Mouse (Mus musculus) G1E-ER4 (cell line): ENCODE data around the gene Ubac2. TPM values are rescaled to one million over a fixed set of nuclear protein-coding genes. Genes with fewer than 3 reads are reported as not detected.
A peak's percentile ranks its signal among the peaks of the same experiment; 100 is the strongest.

Experiments
- GATA1 ChIP-seq: IDR thresholded peaks from one replicate; pipeline ENCODE4 v1.8.0; 2012; ENCODE audit warnings: low read length, inconsistent platforms
- polyA plus RNA-seq: library from polyadenylated mRNA; stranded (reverse); fragments of >175 nt; gene quantifications from 2 replicates; pipeline ENCODE4 v1.2.3, GENCODE M21; 2012

Ubac2 gene
- polyA plus RNA-seq, 1 experiment = 67.2 TPM

- TF ChIP-seq GATA1 = no peak
Observed at GRCm38 (mm10) chr14:121954129-121954528, 75.7 kb downstream of the Ubac2 start.

- TF ChIP-seq GATA1 = no peak
Observed at GRCm38 (mm10) chr14:121954608-121955007, 76.2 kb downstream of the Ubac2 start.

- no peak for TF ChIP-seq GATA1
Observed at GRCm38 (mm10) chr14:121955176-121955795, 76.9 kb downstream of the Ubac2 start.

GRCm38 (mm10) chr14:121956291-121956690, 77.9 kb downstream of the Ubac2 start:
- TF ChIP-seq GATA1 = no peak

- peak; percentile 22 for TF ChIP-seq GATA1
Observed at GRCm38 (mm10) chr14:121957176-121957871, 78.9 kb downstream of the Ubac2 start.

- TF ChIP-seq GATA1 = no peak
Observed at GRCm38 (mm10) chr14:121958041-121958750, 79.8 kb downstream of the Ubac2 start.

- TF ChIP-seq GATA1 = no peak
Observed at GRCm38 (mm10) chr14:121958751-121959537, 80.5 kb downstream of the Ubac2 start.

GRCm38 (mm10) chr14:121959538-121959980, 81.1 kb downstream of the Ubac2 start:
- no peak for TF ChIP-seq GATA1

GRCm38 (mm10) chr14:121960031-121960430, 81.6 kb downstream of the Ubac2 start:
- TF ChIP-seq GATA1 = no peak

GRCm38 (mm10) chr14:121960531-121960930, 82.1 kb downstream of the Ubac2 start:
- no peak for TF ChIP-seq GATA1

- no peak for TF ChIP-seq GATA1
Observed at GRCm38 (mm10) chr14:121960997-121961396, 82.6 kb downstream of the Ubac2 start.

- TF ChIP-seq GATA1 = no peak
Observed at GRCm38 (mm10) chr14:121961496-121962127, 83.2 kb downstream of the Ubac2 start.

- TF ChIP-seq GATA1 = no peak
Observed at GRCm38 (mm10) chr14:121962128-121962890, 83.9 kb downstream of the Ubac2 start.

GRCm38 (mm10) chr14:121963251-121963941, 85.0 kb downstream of the Ubac2 start:
- no peak for TF ChIP-seq GATA1
